Mouse (Mus musculus) embryo, embryonic 10 days (tissue): Measurements from ENCODE around the gene Crim1.
A peak's percentile ranks its signal among the peaks of the same experiment; 100 is the strongest.

Experiments
- DNase-seq: peaks from one replicate; pipeline ENCODE4 v3.0.0-alpha.2; 2015; ENCODE audit warnings: low spot score

Crim1 gene

DNA sequence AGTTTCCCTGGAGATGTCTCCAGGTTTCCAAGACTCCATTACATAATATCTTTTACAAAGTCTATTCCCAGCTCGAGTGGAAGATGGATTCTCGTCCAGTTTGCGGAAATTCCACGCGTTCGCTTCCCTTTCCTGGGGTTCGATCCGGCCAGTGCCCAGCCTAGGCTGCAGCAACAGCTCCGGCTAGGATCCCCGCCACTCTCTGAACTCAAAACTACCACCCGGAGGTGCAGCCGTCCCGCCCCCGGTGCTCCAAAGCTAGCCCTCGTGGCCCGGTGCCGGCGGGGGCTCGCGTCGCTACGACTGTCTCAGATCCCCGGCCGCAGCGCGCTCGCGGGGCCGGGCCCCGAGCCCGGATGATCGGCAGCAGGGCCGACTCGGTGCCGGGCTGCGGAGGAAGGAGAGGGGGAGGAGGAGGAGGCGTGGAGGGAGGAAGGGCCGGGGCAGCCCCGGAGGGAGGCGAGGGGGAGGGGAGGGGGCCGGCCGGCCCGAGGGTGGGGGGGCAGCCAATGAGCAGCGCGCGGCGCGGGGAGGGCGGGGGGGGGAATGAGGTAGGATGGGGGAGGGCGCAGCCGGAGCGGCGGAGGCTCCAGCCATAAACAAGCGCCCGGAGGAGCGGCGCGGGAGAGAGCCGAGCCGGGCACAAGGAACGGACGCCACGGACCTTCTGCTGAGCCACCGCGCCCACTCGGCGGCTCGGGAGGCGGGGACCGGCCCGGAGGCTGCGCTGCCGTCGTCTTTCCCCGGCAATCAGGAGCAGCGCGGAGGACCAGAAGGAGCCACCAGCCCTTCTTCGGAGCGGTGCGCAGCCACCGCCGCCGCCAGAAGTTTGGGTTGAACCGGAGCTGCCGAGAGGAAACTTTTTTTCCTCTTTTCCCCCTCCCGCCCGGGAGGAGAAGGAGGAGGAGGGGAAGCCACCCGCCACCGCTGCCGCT lies at the start of gene Crim1:
Gene Crim1 (plus strand): TSS at position 623 of the 935 bp plus-strand sequence.
- DNase-seq = peak; percentile 78

GRCm38 (mm10) chr17:78151479-78152282 lies 48.4 kb upstream of the Crim1 start:
- no peak for DNase-seq

- peak; percentile 80 for DNase-seq
These were observed 36.8 kb upstream of the Crim1 start for GRCm38 (mm10) chr17:78163278-78163677.

DNA sequence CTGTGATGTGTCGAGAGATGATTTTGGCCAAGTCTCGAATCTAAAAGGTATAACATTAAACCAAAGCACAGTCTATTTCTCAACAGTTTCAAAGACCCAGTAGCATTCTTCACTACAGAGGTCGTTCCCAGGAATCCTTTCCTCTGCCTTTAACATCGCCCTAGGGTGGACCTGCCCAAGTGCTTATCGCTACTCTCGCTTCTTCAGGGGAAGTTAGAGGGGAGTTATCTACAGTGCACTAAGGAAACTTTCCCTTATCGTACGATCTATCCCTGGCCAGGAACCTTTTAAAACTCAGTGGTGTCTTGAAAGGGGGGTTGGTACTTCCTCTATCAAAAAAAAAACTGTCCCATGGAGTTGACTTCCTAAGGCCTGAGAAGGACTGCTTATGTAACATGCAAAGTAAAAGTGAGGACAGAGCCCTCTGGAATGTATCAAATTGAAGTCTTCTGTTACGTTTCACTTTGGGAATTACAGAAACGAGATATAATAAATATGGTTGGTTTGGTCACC lies 36.3 kb upstream of the Crim1 start:
- no peak for DNase-seq

GRCm38 (mm10) chr17:78165855-78166254 lies 34.2 kb upstream of the Crim1 start:
- DNase-seq = no peak

- DNase-seq = no peak
These were observed 33.5 kb upstream of the Crim1 start for GRCm38 (mm10) chr17:78166566-78166965.

DNA sequence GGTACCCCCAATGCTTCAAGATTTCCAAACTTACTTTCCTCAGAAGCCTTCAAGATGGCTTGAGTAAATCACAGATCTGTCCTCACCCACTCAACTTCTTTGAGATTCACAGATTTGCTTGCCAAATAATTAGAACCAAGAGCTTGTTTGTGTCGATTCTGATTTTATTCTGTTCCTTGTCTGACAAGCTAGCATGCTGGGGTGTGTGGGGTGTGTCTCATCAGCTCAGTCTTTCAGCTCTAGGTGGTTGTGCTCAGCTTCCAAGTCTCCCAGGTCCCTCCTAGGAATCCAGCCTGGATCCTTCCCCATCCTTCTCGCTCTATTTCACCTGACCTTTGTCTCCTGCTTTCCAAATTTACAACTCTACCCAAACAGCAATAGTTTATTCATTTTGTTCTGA lies 27.7 kb upstream of the Crim1 start:
- DNase-seq = no peak

DNA sequence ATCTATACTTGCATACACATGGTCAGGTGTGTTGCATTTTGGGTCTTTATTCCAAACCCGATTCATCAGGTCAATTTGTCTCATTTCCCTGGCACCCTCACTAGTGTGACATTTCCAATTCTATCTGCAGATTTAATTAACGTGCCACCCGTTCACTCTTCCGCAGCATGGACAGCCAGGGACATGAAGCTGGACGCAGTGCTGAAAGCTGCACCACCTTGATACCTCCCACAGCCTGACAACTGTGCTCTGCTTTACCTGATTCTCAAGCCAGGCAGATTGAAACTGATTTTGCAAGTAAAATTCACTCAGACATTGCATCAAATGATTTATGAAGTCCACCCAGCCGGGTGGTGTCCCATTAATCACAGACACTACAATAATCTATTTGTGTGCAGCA lies 19.3 kb upstream of the Crim1 start:
- no peak for DNase-seq

DNA sequence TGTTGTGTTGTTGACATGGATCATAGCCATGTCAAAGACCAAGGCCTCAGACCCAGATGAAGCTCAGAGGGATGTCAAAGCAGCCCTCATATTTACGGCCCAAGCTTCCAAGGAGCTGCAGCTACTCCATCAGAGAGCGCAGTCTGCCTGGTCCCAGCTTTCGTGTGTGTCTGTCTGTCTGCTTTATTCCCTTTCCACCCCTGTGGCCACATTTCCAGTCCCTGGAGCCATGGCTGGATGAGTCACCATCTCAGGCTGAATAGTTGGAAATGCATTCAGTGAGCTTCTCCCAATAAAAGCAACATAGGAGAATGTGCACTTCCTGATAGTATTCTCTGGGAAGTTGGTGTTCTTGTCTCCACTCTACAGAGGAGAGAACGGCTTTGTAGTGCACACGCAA lies 3.9 kb upstream of the Crim1 start:
- no peak for DNase-seq

DNA sequence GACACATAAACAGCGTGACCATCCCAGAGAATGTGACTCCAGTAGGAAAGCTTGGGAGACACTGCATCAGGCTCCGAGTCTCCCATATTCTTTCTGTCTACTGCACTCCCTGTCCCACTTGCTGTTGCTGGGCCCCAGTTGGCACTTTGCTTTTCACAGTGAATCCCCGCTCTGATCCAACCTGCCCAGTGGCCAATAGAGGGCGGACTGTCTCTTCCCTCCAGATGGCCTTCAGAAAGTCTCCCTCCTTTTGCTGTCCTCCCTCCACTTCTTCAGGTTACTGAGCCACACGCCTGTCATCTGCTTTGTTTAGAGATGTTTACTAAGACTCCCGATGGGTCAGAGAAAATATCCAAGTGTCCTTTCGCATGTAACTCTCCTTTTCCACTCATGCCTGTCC lies 2.9 kb upstream of the Crim1 start:
- DNase-seq = peak; percentile 75

- no peak for DNase-seq
These were observed 1.9 kb upstream of the Crim1 start for GRCm38 (mm10) chr17:78198140-78198539.

- no peak for DNase-seq
These were observed 1.2 kb upstream of the Crim1 start for GRCm38 (mm10) chr17:78198820-78199219.

DNA sequence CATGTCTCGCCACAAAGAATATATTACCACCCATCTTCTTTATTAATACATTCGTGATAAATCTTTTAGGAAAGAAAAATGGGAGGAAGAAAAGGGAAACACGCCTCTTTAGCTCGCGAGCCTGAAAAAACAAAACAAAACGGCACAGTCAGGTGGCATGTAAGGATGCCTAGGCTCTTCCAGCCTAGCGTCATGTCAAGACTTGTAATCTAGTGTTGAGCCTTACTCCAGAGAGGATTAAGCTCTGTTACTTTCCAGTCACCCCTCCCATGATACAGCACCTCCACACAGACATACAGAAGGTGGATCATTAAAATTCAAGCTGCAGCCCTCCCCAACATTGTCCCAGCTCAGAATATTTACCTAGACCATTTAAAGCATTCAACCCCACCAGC lies 820 bp upstream of the Crim1 start:
- peak; percentile 35 for DNase-seq

DNA sequence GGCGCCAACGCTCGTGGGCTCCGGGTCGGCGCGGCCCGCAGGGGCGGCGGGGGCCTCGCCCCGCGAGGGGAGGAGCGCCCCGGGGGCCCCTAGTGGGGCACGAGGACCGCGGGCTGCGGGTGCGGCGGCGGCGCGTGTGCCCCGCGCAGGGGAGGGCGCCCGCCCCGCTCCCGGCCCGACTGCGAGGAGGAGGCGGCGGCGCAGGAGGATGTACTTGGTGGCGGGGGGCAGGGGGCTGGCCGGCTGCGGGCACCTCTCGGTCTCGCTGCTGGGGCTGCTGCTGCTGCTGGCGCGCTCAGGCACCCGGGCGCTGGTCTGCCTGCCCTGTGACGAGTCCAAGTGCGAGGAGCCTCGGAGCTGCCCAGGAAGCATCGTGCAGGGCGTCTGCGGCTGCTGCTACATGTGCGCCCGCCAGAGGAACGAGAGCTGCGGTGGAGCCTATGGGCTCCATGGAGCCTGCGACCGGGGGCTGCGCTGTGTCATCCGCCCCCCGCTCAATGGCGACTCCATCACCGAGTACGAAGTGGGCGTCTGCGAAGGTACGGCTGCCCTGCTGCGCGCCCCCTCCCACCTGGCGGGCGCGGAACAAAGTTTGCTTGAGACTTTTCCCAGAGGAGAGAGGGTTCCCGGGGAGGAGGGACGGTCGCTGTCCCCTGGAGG lies 643 bp downstream of the Crim1 start:
- DNase-seq = peak; percentile 68

GRCm38 (mm10) chr17:78201221-78202058 lies 1.4 kb downstream of the Crim1 start:
- peak; percentile 66 for DNase-seq

DNA sequence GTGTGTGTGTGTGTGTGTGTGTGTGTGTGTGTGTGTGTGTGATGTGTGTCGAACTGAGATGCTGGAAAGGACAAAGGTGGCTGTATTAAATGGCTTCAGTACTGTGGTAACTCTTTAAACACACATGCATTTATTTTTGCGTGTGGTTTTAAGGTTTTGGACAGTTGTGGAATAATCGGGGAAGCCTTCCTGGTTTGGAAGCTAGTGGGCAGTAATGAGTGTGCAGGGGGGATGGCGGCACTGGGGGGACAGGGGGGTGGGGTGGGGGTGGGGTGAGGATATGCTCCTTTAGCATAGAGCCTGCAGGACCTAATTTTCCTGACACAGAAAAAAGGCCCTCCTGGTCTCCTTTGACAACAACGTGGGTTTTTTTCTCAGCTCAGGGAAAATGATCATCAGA lies 2.2 kb downstream of the Crim1 start:
- no peak for DNase-seq

DNA sequence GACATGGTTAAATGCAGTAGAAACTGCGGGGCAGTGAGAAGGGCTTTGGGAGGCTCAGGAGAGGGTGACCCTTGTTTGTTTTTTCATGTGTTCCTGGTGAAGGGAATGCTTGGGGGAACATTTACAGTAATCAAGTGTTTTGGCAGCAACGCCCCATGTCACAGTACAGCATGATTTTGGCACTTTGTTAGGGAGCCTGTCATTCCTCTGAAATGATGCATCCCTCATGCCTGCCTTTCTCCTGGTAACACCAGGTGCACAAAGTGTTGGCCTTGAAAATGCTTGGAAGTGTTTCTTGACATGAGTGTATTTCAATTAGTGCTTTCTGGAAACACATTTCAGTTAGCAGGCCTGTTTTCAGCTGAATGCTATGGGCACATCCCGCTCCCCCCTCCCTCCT lies 2.7 kb downstream of the Crim1 start:
- no peak for DNase-seq

GRCm38 (mm10) chr17:78203478-78203877 lies 3.4 kb downstream of the Crim1 start:
- DNase-seq = no peak

- no peak for DNase-seq
These were observed 6.4 kb downstream of the Crim1 start for GRCm38 (mm10) chr17:78206421-78206820.

DNA sequence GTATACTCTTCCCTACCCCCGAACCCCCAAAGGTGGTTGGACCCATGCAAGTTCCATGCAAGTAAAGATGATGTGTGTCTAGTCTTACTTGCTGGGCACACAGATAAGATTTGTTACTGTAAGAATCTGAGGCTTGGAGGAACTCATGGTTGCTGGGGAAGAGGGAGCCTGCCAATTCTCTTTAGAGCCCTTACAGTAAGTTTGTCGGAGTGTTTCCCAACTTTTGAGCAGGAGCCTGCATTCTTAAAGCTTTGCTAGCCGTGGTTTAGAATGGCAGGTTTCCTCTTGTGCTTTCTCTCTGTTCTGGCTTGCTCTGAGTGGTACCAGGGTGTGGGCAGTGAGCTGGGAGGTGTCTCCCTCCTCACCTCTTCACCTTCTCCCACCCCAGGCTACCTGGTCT lies 7.2 kb downstream of the Crim1 start:
- no peak for DNase-seq

GRCm38 (mm10) chr17:78208805-78209204 lies 8.8 kb downstream of the Crim1 start:
- no peak for DNase-seq
